ENCODE assay signal across 25 mouse cellular contexts in the genomic region with DNA sequence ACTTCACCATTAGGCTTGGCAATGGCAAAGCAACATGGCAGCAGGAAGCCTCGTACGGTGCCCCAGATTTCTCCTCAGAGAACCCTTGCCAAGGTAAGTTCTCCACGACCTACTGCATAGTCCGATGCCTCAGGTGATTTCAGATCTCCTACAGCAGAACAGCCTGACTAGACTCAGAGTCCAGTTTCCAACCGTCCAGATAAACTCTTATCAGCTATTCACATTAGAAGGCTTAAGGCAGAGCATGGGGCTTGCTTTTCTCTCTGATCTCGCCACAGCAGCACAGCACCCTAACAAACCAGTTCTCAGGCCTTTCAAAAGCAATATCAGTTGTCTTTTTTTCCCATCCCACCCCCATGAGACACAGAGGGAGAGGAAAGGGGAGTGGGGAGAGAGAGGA.
DNase-seq lines count a peak whose midpoint lies in the region; ATAC-seq and TF ChIP-seq lines count a peak whose summit lies in the region.
"Had no signal": no experiment of that assay in that cellular context is flagged by ENCODE, and none has a peak within 500 bp of the region (broad histone marks: within the 10 kb centered on the region; RNA-seq: fewer than 3 reads in every experiment).

No protein-coding gene starts in this region.

- ATAC-seq in intestine, embryonic 15.5 days: peak; percentile 76
- ATAC-seq in intestine, postnatal 0 days: no peak
- 0 out of 2 replicates have a peak, but pooled peaks have one; percentile 31 for ATAC-seq in stomach, embryonic 15.5 days (ENCODE audit: insufficient read depth, low FRiP score, low read depth)
- ATAC-seq in stomach, postnatal 0 days (ENCODE audit: low FRiP score, low TSS enrichment): no peak
- peak; percentile 61 for ATAC-seq in megakaryocyte-erythroid progenitor cell, adult 5-6 weeks (replicated peaks; ENCODE audit: low FRiP score, low TSS enrichment, poor library complexity, severe bottlenecking)
- ATAC-seq: forebrain, embryonic 13.5 days; forebrain, embryonic 16.5 days; Patski had no signal

- no peak overlapping the region for H3K4me3 ChIP-seq in intestine, embryonic 15.5 days (replicated peaks)
- H3K4me3 ChIP-seq in intestine, postnatal 0 days (ENCODE audit: low read depth, low read length): no peak overlapping the region
- H3K4me3 ChIP-seq in stomach, embryonic 15.5 days (replicated peaks): no peak overlapping the region
- no peak overlapping the region for H3K4me3 ChIP-seq in stomach, postnatal 0 days (ENCODE audit: low read depth, low read length)
- H3K4me3 ChIP-seq: forebrain, embryonic 10.5 days; forebrain, embryonic 13.5 days; heart, adult 2 months; heart, embryonic 10.5 days; heart, embryonic 13.5 days had no signal

- H3K9ac ChIP-seq in intestine, embryonic 15.5 days: no peak overlapping the region
- H3K9ac ChIP-seq in intestine, postnatal 0 days (ENCODE audit: low read depth, low read length): no peak overlapping the region
- no peak overlapping the region for H3K9ac ChIP-seq in stomach, embryonic 15.5 days
- H3K9ac ChIP-seq in stomach, postnatal 0 days (ENCODE audit: low read length): no peak overlapping the region
- H3K9ac ChIP-seq: forebrain, embryonic 13.5 days; heart, embryonic 13.5 days had no signal

- no peak for DNase-seq in stomach, postnatal 0 days (ENCODE audit: low spot score)
- DNase-seq in layer of hippocampus, postnatal 36 days: no peak
- DNase-seq in thymus, postnatal 25 days: no peak
- DNase-seq: adrenal gland, postnatal 10 days; adrenal gland, postnatal 36 days; cerebellum, adult 18-20 months; cerebellum, adult 9-10 months; cerebellum, postnatal 14 days; gastrocnemius, postnatal 10 days; gastrocnemius, postnatal 36 days; heart, adult 2 months; heart, postnatal 14 days; heart, postnatal 4 days had no signal

- WGBS in intestine, embryonic 15.5 days: 69% methylated on average over 6 of the region's 6 CpGs
- WGBS in intestine, postnatal 0 days: 61% methylated on average over 6 of the region's 6 CpGs
- 72% methylated on average over 6 of the region's 6 CpGs for WGBS in stomach, embryonic 15.5 days
- 57% methylated on average over 6 of the region's 6 CpGs for WGBS in stomach, postnatal 0 days

- no peak overlapping the region for H3K4me2 ChIP-seq in intestine, embryonic 15.5 days (replicated peaks)
- no peak overlapping the region for H3K4me2 ChIP-seq in intestine, postnatal 0 days (replicated peaks; ENCODE audit: low read depth)
- no peak overlapping the region for H3K4me2 ChIP-seq in stomach, embryonic 15.5 days
- H3K4me2 ChIP-seq in stomach, postnatal 0 days (replicated peaks; ENCODE audit: low read depth): no peak overlapping the region
- H3K4me2 ChIP-seq: forebrain, embryonic 13.5 days; heart, embryonic 13.5 days had no signal

- H3K36me3 ChIP-seq in intestine, embryonic 15.5 days: no peaks in the 10 kb centered on the region
- H3K36me3 ChIP-seq in intestine, postnatal 0 days (ENCODE audit: control insufficient read depth, insufficient read depth): no peaks in the 10 kb centered on the region
- no peaks in the 10 kb centered on the region for H3K36me3 ChIP-seq in stomach, embryonic 15.5 days
- no peaks in the 10 kb centered on the region for H3K36me3 ChIP-seq in stomach, postnatal 0 days (ENCODE audit: control insufficient read depth, insufficient read depth, low read length)
- H3K36me3 ChIP-seq: forebrain, embryonic 10.5 days; G1E; heart, embryonic 10.5 days; heart, embryonic 13.5 days had no signal

- no peaks in the 10 kb centered on the region for H3K4me1 ChIP-seq in intestine, embryonic 15.5 days (replicated peaks)
- H3K4me1 ChIP-seq in intestine, postnatal 0 days (replicated peaks; ENCODE audit: control insufficient read depth, insufficient read depth, low read length): no peaks in the 10 kb centered on the region
- 0 out of 2 replicates have a peak, but pooled peaks cover 4% of the 10 kb centered on the region for H3K4me1 ChIP-seq in stomach, embryonic 15.5 days
- no peaks in the 10 kb centered on the region for H3K4me1 ChIP-seq in stomach, postnatal 0 days (replicated peaks; ENCODE audit: control insufficient read depth, insufficient read depth)
- H3K4me1 ChIP-seq: forebrain, embryonic 10.5 days; forebrain, embryonic 13.5 days had no signal

- no peak for TF ChIP-seq CTCF in intestine, postnatal 0 days (IDR thresholded peaks at IDR 0.05; ENCODE audit: low read depth)
- no peak for TF ChIP-seq CTCF in stomach, postnatal 0 days (IDR thresholded peaks at IDR 0.05; ENCODE audit: low read depth)

- no peak for TF ChIP-seq EP300 in stomach, postnatal 0 days (optimal IDR thresholded peaks at IDR 0.05)

- no peaks in the 10 kb centered on the region for H3K9me3 ChIP-seq in intestine, embryonic 15.5 days
- H3K9me3 ChIP-seq in intestine, postnatal 0 days (ENCODE audit: control insufficient read depth): peaks cover 4% of the 10 kb centered on the region; the same call in 1 of the 2 replicates
- no peaks in the 10 kb centered on the region for H3K9me3 ChIP-seq in stomach, embryonic 15.5 days
- H3K9me3 ChIP-seq in stomach, postnatal 0 days (ENCODE audit: control insufficient read depth, low read length): no peaks in the 10 kb centered on the region
- H3K9me3 ChIP-seq: forebrain, embryonic 10.5 days; forebrain, embryonic 13.5 days; heart, embryonic 10.5 days had no signal

- H3K27ac ChIP-seq in intestine, embryonic 15.5 days: no peak overlapping the region
- no peak overlapping the region for H3K27ac ChIP-seq in intestine, postnatal 0 days (ENCODE audit: low read depth, low read length)
- no peak overlapping the region for H3K27ac ChIP-seq in stomach, embryonic 15.5 days
- H3K27ac ChIP-seq in stomach, postnatal 0 days (replicated peaks): no peak overlapping the region
- H3K27ac ChIP-seq: forebrain, embryonic 10.5 days; forebrain, embryonic 13.5 days; heart, adult 2 months; heart, embryonic 10.5 days; heart, embryonic 13.5 days had no signal

- no peaks in the 10 kb centered on the region for H3K27me3 ChIP-seq in intestine, embryonic 15.5 days (replicated peaks)
- H3K27me3 ChIP-seq in intestine, postnatal 0 days (replicated peaks; ENCODE audit: control insufficient read depth, insufficient read depth, low read length): no peaks in the 10 kb centered on the region
- H3K27me3 ChIP-seq in stomach, embryonic 15.5 days (replicated peaks): no peaks in the 10 kb centered on the region
- H3K27me3 ChIP-seq in stomach, postnatal 0 days (ENCODE audit: control insufficient read depth, insufficient read depth, low read length): no peaks in the 10 kb centered on the region
- H3K27me3 ChIP-seq: CH12.LX; forebrain, embryonic 13.5 days; heart, embryonic 13.5 days had no signal

Comparison
In these comparisons a context has a peak if more than half of its experiments do, and no peak if none do; other contexts are left out.
1. ATAC-seq: peak in intestine, embryonic 15.5 days (single experiment), stomach, embryonic 15.5 days (single experiment) and megakaryocyte-erythroid progenitor cell, adult 5-6 weeks (single experiment); none in intestine, postnatal 0 days (single experiment) and stomach, postnatal 0 days (single experiment).